Mouse (Mus musculus) liver, postnatal 0 days (tissue): ENCODE measurements around the gene Aspscr1. TPM values are rescaled to one million over a fixed set of nuclear protein-coding genes. Genes with fewer than 3 reads are reported as not detected.

Experiments
- ATAC-seq: fragments of 200-750 bp; cut with Nextera tagmentation; 2 replicates; pipeline ENCODE4 v1.8.0; 2017; ENCODE audit warnings: mild to moderate bottlenecking, moderate library complexity
- DNase-seq: peaks from one replicate; pipeline ENCODE4 v3.0.0-alpha.2; 2016
- H3K27ac ChIP-seq: fragments of 300-500 bp; sonication (generic); 2 replicates; pipeline ENCODE4 v1.5.1; 2014; ENCODE audit warnings: antibody characterized with exemption, moderate library complexity, mild to moderate bottlenecking, low read depth
- H3K27me3 ChIP-seq: fragments of 300-500 bp; sonication (generic); 2 replicates; pipeline ENCODE4 v1.6.1; 2014; ENCODE audit warnings: low read length, control low read depth, mixed read lengths; ENCODE audit not compliant: insufficient read depth
- H3K36me3 ChIP-seq: fragments of 300-500 bp; sonication (generic); replicated peaks from 2 replicates; pipeline ENCODE4 v1.6.1; 2014; ENCODE audit warnings: mild to moderate bottlenecking, control low read depth, low read length, moderate library complexity, mixed read lengths; ENCODE audit not compliant: insufficient read depth
- H3K4me1 ChIP-seq: fragments of 300-500 bp; sonication (generic); 2 replicates; pipeline ENCODE4 v1.6.1; 2014; ENCODE audit warnings: antibody characterized with exemption, mild to moderate bottlenecking, control low read depth; ENCODE audit not compliant: insufficient read depth
- H3K4me2 ChIP-seq: fragments of 300-500 bp; sonication (generic); 2 replicates; pipeline ENCODE4 v1.6.1; 2014; ENCODE audit warnings: low read depth, mild to moderate bottlenecking, low read length, moderate library complexity, mixed read lengths
- H3K4me3 ChIP-seq: fragments of 300-500 bp; sonication (generic); 2 replicates; pipeline ENCODE4 v1.5.1; 2014; ENCODE audit warnings: low read depth, low read length
- H3K9ac ChIP-seq: fragments of 300-500 bp; sonication (generic); replicated peaks from 2 replicates; pipeline ENCODE4 v1.6.1; 2014; ENCODE audit warnings: mild to moderate bottlenecking, moderate library complexity
- H3K9me3 ChIP-seq: fragments of 300-500 bp; sonication (generic); 2 replicates; pipeline ENCODE4 v1.6.1; 2016; ENCODE audit warnings: mild to moderate bottlenecking, control low read depth, low read length, mixed read lengths
- CTCF ChIP-seq: sonication (generic); IDR thresholded peaks from 2 replicates; pipeline ENCODE4 v1.5.1; 2016; ENCODE audit warnings: antibody characterized with exemption, low read depth
- EP300 ChIP-seq: IDR thresholded peaks from 2 replicates; pipeline ENCODE4 v1.6.1; 2016; ENCODE audit warnings: antibody characterized with exemption, low read depth, mild to moderate bottlenecking
- WGBS: fragments of 180-500 bp; shearing (Covaris S2); extraction: QIAGEN DNeasy Blood & Tissue Kit; methylation state at CpG from one replicate; pipeline ENCODE4 v1.1.7; 2014; ENCODE audit not compliant: insufficient replicate concordance; 5-methylcytosine and 5-hydroxymethylcytosine counted together
- polyA plus RNA-seq: library from polyadenylated mRNA; unstranded; fragments of >200 nt; fragmentation: Nextera tagmentation; extraction: Ambion mirVana; gene quantifications from 2 replicates; pipeline ENCODE4 v1.2.1, GENCODE M21; 2015

Aspscr1 gene
- polyA plus RNA-seq, 1 experiment from 2014 or later = 56.8 TPM

DNA sequence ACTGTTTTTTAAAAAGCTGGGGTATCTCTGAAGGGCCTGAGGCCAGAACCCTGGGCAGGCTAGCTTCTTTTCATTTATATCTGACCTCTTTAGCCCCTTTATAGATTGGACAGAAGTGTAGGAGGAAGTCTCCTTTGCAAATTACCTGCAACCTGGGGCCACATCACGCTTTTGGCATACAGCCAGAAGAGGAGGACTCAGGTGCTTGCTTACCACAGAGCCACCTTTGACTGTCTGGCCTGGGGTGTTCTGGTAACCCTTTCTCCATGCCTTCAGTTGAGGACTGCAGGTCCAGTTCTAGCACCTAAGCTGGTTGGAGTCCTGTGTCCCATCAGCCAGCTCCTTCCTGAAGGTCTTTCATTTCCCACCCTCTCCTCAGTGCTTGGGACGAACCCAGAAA is 36.8 kb downstream of the Aspscr1 start:
- peak; percentile 54 for DNase-seq
- WGBS = 51% methylated on average over 2 of the region's 2 CpGs
- H3K9me3 ChIP-seq = no peaks in the 10 kb centered on the region
- ATAC-seq = no peak
- no peaks in the 10 kb centered on the region for H3K27me3 ChIP-seq
- TF ChIP-seq EP300 (no peak), CTCF (no peak)
- no peak overlapping the region for H3K4me3 ChIP-seq
- peaks cover 14% of the 10 kb centered on the region for H3K4me1 ChIP-seq
- H3K4me2 ChIP-seq = no peak overlapping the region
- no peak overlapping the region for H3K27ac ChIP-seq
- no peak overlapping the region for H3K9ac ChIP-seq
- peaks cover 9% of the 10 kb centered on the region; the same call in 1 of the 2 replicates for H3K36me3 ChIP-seq

DNA sequence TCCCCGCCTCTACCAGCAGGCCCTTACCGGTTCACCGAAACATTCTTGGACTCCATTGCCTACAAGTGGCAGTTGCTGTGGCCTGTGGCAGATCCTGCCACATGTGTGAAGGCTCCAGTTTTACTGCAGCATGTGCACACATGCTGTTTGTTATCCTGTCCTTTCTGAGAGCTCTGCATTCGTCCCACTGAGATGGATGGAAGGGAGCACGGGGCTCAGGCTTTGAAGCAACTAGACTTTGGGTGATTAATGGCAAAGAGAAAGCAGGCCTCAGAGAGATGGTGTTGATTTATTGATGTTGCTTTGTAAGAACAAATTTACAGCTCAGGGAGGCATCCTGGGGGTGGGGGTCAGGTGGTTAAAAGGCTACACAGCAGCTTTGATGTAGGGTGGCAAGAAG is 37.9 kb downstream of the Aspscr1 start:
- H3K27ac ChIP-seq = no peak overlapping the region
- WGBS = 77% methylated on average over 5 of the region's 5 CpGs
- H3K36me3 ChIP-seq = peaks cover 9% of the 10 kb centered on the region; the same call in 1 of the 2 replicates
- ATAC-seq (no peak), DNase-seq (no peak)
- H3K27me3 ChIP-seq = no peaks in the 10 kb centered on the region
- H3K4me1 ChIP-seq = peaks cover 15% of the 10 kb centered on the region
- H3K9me3 ChIP-seq = no peaks in the 10 kb centered on the region
- no peak overlapping the region for H3K4me2 ChIP-seq
- H3K9ac ChIP-seq = no peak overlapping the region
- no peak for TF ChIP-seq CTCF
- TF ChIP-seq EP300 = no peak
- no peak overlapping the region for H3K4me3 ChIP-seq

DNA sequence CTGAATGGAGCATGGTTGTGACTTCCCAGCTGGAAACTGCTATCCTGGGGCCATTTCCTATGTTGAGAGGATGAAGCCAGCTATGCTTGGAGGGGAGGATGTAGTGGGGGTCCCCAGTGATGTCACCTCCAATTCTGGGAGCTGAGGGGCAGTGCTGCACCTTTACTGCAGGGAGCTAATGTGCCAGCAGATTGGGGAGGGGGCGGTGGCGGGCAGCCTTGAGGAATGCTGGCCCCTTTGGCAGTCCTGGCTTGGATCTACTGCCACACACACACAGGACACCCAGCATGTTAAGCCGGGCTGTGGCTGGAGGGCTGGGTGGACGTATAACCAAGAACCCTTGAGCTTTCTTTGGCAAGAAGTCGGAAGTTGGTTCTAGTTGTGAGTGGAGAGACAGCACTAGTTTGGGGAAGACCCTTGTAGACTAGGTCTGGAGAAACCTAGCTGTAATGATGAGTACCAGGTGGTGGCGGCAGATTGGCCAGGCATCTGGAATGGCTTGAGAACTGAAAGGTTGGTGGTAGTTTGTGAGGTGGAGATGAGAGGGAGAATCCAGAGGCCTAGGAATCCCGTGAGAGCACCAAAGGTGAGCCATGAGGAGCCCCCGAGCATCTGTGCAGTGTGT is 39.3 kb downstream of the Aspscr1 start:
- 70% methylated on average over 8 of the region's 8 CpGs for WGBS
- TF ChIP-seq EP300 (no peak), CTCF (no peak)
- DNase-seq = no peak
- Histone ChIP-seq H3K4me2 (peak overlapping the region; percentile 99; the same call in 1 of the 2 replicates), H3K27me3 (no peaks in the 10 kb centered on the region), H3K9me3 (no peaks in the 10 kb centered on the region), H3K9ac (peak overlapping the region; percentile 70; the same call in 1 of the 2 replicates), H3K4me3 (no peak overlapping the region), H3K27ac (no peak overlapping the region), H3K4me1 (peaks cover 15% of the 10 kb centered on the region), H3K36me3 (peaks cover 9% of the 10 kb centered on the region; the same call in 1 of the 2 replicates)
- ATAC-seq = no peak

DNA sequence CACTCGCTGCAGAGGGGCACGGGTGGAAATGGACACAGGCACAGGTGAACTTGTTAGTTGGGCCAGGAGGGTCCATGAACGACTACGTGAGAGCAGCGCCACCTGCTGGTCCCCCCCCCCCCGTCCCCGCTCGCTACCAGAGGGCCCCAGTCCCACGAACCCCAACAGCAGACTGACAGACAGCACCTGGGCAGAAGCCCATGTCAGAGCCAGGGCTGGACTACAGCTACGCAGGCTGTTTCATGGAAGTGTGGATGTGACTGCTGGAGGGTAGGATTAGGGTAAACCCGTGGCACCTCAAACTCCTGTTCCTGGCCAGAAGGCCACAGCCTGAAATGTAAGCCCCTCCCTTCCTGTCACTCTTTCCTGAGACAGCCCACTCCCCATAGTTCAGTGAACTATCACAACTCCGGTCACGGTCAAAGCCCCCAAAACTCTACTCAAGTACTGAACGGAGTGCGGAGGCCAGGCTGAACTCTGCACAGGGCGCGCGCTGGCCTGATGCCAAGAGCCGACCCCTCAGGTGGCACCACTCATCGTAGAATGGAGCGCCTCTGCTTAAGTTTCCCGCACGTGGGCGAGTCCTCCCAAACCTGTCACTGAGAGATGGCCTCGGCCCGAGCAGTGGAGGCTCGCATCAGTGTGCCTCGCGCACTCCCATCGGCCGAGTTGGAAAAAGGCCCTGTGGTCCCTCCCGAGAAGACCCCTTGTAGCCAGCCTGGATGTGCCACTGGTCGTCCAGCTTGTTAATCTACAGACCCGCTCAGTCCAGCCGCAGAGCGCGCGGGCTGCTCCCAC is 40.2 kb downstream of the Aspscr1 start:
- Histone ChIP-seq H3K4me2 (peak overlapping the region; percentile 99), H3K9ac (peak overlapping the region; percentile 70), H3K27ac (peak overlapping the region; percentile 84), H3K9me3 (no peaks in the 10 kb centered on the region), H3K36me3 (peaks cover 10% of the 10 kb centered on the region), H3K27me3 (no peaks in the 10 kb centered on the region), H3K4me1 (peaks cover 15% of the 10 kb centered on the region), H3K4me3 (peak overlapping the region; percentile 67)
- DNase-seq (peak; percentile 86), ATAC-seq (peak; percentile 24)
- TF ChIP-seq CTCF = peak; percentile 82
- TF ChIP-seq EP300 = no peak
- WGBS = under 1% methylated on average over 38 of the region's 38 CpGs

DNA sequence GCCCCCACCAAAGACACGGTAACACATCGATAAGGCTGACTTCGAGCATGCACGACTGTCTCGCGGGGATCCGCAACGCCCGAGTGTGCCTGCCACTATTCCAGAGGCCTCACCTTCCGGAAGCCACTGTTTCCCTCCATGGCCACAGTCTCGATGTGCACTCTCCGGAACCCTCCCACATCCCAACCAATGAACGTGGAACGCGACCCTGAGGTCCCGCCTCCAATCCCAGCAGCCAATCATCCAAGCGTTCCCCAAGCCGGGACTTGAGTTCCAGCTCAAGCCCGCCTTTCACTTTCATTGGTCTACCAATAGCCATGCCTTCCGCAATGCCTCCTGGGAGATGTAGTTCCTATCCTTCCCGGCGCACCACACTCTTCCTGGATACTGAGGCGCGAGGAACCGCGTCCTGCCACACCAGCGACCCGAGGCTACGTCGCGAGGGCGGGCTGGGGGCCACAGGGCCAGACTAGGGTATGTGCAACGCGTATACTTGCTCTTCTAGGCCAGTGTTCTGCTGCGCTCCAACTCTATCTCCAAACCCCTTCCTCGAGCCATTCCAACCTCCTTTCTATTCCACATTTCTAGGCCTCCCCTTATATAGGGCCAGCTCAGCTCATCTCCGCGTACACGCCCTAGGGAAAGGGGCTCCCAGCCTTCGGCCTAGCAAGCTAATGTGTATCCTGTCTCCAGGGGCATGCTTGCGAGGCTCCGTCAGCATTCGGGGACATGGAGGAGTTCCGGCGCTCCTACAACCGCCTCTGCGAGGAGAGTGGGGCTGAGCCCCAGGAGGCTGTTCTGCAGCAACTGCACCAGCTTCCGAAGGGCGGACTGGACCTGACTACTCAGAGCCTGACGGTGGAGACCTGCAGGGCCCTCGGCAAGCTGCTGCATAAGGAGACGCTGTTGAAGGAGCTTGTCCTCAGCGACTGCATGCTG is 41.1 kb downstream of the Aspscr1 start, which contains the start of the genes Cenpx and Lrrc45:
TSS of gene Cenpx (minus strand) at position 159 of the 939 bp plus-strand sequence.
TSS of gene Lrrc45 (plus strand) at position 346 of the 939 bp plus-strand sequence.
- WGBS = 2% methylated on average over 52 of the region's 53 CpGs
- ATAC-seq = peak; percentile 95
- Histone ChIP-seq H3K27me3 (no peaks in the 10 kb centered on the region), H3K4me3 (peak within 1 kb of the TSS; percentile 67), H3K9ac (peak within 1 kb of the TSS; percentile 70), H3K36me3 (peaks cover 18% of the 10 kb centered on the region), H3K27ac (peak within 1 kb of the TSS; percentile 84), H3K4me2 (peak within 1 kb of the TSS; percentile 99), H3K4me1 (peaks cover 15% of the 10 kb centered on the region), H3K9me3 (no peaks in the 10 kb centered on the region)
- peak; percentile 96 for DNase-seq
- no peak for TF ChIP-seq CTCF
- TF ChIP-seq EP300 = no peak
